Mouse (Mus musculus) thymus, postnatal 14 days (tissue): ENCODE results near the gene Col8a1.
A peak's percentile ranks its signal among the peaks of the same experiment; 100 is the strongest.

ENCODE experiments used
- DNase-seq: peaks from one replicate; pipeline ENCODE4 v3.0.0; 2021

Col8a1 gene

DNA sequence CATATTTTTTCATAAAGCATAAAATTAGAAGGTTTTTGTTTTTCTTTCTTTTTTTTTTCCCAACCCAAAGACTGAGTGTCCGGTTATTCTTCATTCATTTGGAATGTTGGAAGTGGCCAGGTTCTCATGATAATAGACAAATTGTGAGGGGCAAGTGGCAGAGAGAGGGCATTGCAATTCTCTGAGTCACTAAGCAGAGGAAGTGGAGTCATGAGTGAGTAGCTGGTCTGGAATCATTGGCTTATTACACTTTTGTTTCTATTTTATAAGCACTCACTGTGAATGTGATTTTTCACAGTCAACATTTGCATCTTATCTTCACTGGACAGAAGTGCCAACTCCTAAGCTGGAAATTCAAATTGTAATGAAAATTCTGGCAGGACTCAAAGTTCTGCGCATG is 82.9 kb downstream of the Col8a1 start:
- DNase-seq: no peak

DNA sequence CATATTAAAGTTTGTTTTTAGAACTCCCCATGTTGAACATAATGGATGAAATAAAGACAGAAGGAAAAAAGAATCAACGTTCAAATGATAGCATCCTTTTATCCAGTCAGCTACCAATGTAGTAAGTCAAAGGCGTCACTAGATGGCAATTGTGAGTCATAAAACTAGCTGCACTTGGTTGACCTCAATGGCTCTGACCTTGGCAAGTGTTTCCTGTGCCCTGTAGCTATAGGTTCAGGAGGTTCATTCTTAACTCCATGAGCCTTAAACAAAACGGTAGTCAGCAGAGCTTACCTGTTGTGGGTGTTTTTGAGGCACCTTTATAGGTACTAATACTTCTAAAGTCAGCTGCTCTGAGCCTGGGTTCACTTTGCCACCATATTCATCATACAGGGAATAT is 85.2 kb downstream of the Col8a1 start:
- peak; percentile 4 for DNase-seq

- DNase-seq: no peak
These were observed 91.9 kb downstream of the Col8a1 start for GRCm38 (mm10) chr16:57662661-57663060.

DNA sequence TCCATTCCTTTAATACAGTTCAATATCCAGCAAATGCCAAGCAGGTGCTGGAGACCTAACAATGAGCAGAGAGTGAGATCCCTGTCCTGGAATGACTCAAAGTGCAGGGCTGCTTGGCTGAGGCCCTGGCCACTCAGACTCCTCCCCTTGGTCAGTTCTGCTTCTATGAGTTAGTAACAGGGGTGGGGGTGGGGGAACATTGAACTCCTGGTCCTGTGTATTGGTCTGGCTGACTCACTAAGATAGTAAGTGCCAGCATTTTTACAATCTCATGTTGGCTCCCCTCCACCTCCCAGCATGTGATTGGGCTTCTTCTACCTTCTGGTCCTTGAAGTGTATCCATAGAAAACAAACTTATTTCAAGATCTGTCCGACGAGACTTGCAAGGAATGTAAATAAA is 104.6 kb downstream of the Col8a1 start:
- DNase-seq: no peak

GRCm38 (mm10) chr16:57641346-57641885 is 113.1 kb downstream of the Col8a1 start:
- no peak for DNase-seq

- no peak for DNase-seq
These were observed 119.8 kb downstream of the Col8a1 start for GRCm38 (mm10) chr16:57634766-57635165.

DNA sequence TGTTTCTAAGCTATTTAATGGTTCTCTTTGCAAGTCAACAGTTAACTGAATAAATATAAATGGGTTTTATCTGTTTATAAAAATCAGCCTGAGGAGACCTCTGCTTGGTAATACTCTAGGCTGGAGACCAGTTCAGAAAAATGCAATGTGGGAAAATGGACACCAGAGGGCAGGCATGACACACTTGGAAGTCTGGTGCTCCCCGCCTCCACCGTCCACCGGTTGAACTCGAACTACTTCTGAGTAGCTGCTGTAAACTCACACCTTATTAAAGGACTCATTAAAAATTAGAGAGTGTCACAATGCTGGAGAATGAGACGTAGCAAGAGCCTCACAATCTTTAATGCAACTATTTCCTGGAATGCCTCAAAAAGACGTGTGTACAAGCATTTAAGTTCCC is 120.3 kb downstream of the Col8a1 start:
- DNase-seq: peak; percentile 62

GRCm38 (mm10) chr16:57611768-57612167 is 142.8 kb downstream of the Col8a1 start:
- DNase-seq: peak; percentile 50

DNA sequence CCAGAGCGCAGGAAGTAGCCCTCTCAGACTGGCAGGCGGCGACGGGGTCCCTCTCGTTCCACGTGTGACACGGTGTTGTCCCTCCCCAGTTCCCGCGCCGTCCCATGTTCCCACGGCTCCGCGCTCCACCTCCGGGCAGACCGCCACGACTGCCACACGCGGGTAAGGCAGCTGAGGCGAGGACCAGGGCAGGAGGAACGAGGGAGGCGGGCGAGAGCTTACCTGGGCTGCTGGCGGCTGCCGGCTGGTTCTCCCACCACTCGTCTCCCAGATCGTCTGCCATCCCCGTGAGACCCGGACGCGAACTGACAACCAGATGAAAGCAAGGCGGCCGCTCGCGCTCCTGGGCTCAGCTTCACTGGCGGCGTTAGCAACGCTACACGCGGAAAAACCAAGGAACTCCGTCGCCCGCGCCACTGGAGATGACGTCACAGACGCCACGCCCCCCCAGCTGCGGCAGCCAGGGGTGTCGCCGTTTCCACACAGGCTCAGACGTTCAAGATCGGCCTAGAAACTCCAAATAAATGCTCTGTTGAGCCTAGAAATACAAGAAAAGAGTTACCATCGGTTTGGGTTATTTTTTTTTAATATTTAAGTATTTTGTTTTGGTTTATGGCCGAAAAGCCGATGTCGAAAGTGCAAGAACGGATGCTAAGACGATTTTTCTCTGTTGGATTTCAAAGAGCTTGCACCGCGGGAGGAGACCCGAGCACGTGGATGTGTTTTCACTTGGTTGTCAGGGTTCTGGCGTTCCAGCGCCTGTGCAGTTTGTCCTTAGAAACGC is 147.9 kb downstream of the Col8a1 start, which contains the start of gene Cmss1:
TSS of gene Cmss1 (minus strand) at position 421 of the 784 bp plus-strand sequence.
- DNase-seq: peak; percentile 89

DNA sequence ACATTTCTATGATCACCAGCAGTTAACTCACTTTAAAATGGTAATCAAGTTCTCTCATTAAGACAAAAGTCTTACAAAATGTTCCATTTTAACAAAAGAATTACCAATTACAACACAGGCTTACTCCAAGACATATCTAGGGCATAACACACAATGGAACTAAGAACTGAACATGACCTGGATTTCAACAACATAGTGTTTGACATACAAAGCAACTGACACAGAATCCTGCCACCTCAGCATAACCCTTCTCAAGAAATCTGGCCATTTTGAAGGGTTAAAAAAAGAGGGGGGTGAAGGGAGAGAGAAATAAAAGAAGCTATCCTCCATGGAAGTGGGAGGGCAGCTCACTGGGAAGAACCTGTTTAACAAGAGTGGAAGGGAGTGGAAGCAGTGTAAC is 153.5 kb downstream of the Col8a1 start:
- DNase-seq: no peak

DNA sequence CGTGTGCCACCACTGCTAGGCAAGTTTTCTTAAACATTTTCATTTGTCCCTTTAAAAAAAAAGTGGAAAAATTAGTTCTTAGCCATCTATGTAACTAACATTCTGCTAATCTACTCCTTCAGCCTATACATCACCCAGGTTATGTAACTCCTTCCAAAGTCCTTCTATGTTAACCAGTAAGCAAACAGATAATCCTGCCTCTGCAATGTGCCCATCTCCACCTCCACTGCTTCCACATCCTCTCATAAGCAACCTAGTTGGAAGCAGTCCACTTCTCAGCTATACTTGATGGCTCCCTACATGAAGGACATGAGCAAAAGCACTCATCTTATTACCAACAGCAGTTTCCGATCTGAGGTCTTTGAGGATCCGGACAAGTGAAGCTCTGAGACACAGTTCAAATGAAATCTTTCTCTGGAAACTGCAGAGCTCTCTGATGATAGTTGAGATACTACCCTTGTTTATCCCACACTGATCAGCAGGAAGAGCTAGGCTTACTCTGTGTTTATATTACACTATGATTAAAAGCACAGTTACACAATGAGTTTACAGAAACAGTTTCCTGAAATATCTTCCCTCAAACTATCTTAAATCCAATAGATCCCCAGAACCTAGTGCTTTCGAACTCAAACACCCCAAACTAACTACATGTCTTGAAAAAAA is 157.1 kb downstream of the Col8a1 start:
- DNase-seq: no peak

DNA sequence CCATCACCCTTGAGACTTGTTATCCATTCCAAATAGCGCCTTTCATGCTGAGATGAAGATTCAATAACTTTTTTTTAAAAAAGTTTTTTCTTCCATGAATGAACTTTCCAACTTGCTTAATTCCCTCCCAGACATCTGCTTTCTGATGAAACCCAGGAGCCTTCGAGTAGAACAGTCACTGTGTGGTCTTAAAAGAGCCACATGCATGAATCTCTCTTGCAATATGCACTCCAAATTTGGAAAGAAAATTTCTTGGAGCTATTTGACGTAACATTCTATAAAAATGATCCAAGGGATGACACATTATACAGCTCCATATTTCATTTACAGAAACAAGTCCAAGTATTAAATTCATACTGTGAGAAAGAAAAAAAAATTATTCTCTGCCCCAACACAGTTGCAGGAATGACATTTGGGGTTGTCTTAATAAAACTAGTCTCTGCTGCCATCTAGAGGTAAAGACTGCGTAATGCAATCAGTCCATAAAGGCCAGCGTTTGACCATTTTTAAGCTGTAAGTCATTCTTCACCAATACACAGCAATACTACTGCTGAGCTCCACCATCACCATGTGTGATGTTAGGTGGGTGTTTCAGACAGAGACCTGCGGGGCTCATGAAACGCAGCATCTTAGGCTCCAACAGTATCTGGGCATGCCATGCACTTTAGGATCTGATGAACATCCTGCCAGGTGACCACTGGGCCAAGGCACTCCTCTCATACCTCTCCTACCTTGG is 160.9 kb downstream of the Col8a1 start:
- peak; percentile 40 for DNase-seq

- DNase-seq: no peak
These were observed 169.3 kb downstream of the Col8a1 start for GRCm38 (mm10) chr16:57585201-57585600.

- no peak for DNase-seq
These were observed 172.5 kb downstream of the Col8a1 start for GRCm38 (mm10) chr16:57582008-57582407.

GRCm38 (mm10) chr16:57580041-57580440 is 174.5 kb downstream of the Col8a1 start:
- DNase-seq: no peak

GRCm38 (mm10) chr16:57577519-57577918 is 177.0 kb downstream of the Col8a1 start:
- no peak for DNase-seq

DNA sequence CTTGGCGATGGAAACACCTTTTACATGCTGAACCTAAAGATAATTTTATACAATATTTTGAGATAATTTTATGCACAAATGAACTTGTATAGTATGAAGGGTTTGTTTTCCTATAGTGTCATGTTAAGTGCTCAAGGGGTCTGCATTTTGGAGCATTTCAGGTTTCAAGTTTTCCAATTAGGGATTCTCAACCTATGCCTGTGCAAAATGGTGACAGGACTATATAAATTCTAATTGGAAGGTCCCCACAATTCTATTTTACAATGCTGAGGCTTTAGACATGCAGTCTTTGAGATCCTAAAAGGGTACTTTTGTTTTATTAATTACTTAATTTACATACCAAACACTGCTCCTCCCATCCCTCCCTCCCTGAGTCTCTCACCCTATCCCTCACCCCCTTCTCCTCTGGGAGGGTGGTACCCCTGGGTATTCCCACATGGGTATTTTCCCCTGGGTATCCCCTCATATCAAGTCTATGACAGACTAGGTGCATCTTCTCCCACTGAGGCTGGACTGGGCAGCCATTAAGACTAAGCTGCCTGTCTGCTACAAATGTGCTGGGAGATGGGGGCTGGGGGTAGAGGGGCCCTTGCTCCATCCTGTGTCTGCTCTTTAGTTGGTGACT is 178.7 kb downstream of the Col8a1 start:
- DNase-seq: no peak
